Mouse (Mus musculus) hindbrain, postnatal 0 days (tissue): ENCODE measurements at regions not wholly inside any gene's neighbourhood (a gene's known extent, or its start where the extent isn't known, plus 50 kb on each side); places are given as distances from the start of the nearest gene placed in this dataset.

Experiments used
- ATAC-seq: fragments of 200-750 bp; cut with Nextera tagmentation; 2 replicates; pipeline ENCODE4 v1.8.0; 2017; ENCODE audit warnings: mild to moderate bottlenecking, moderate TSS enrichment, moderate library complexity
- DNase-seq: peaks from one replicate; pipeline ENCODE4 v3.0.0-alpha.2; 2015; ENCODE audit warnings: low spot score
- H3K27ac ChIP-seq: fragments of 300-500 bp; sonication (generic); 2 replicates; pipeline ENCODE4 v1.5.1; 2014; ENCODE audit warnings: mild to moderate bottlenecking
- H3K27me3 ChIP-seq: fragments of 300-500 bp; sonication (generic); 2 replicates; pipeline ENCODE4 v1.6.1; 2014; ENCODE audit warnings: low read length, mixed read lengths; ENCODE audit not compliant: insufficient read depth
- H3K36me3 ChIP-seq: fragments of 300-500 bp; sonication (generic); 2 replicates; pipeline ENCODE4 v1.6.1; 2014; ENCODE audit warnings: low read length, mixed read lengths; ENCODE audit not compliant: insufficient read depth
- H3K4me1 ChIP-seq: fragments of 300-500 bp; sonication (generic); 2 replicates; pipeline ENCODE4 v1.6.1; 2014; ENCODE audit warnings: antibody characterized with exemption, low read length, mixed read lengths; ENCODE audit not compliant: insufficient read depth
- H3K4me2 ChIP-seq: fragments of 300-500 bp; sonication (generic); 2 replicates; pipeline ENCODE4 v1.6.1; 2014; ENCODE audit warnings: low read depth, mild to moderate bottlenecking, low read length, moderate library complexity, mixed read lengths
- H3K4me3 ChIP-seq: fragments of 300-500 bp; sonication (generic); 2 replicates; pipeline ENCODE4 v1.5.1; 2014; ENCODE audit warnings: low read length
- H3K9ac ChIP-seq: fragments of 300-500 bp; sonication (generic); replicated peaks from 2 replicates; pipeline ENCODE4 v1.6.1; 2014; ENCODE audit warnings: mild to moderate bottlenecking, low read length, moderate library complexity, mixed read lengths
- H3K9me3 ChIP-seq: fragments of 300-500 bp; sonication (generic); 2 replicates; pipeline ENCODE4 v1.6.1; 2016; ENCODE audit warnings: low read length, mixed read lengths
- CTCF ChIP-seq: IDR thresholded peaks from 2 replicates; pipeline ENCODE4 v1.5.1; 2016; ENCODE audit warnings: antibody characterized with exemption, control low read depth, low read depth
- WGBS: fragments of 180-500 bp; shearing (Covaris S2); extraction: QIAGEN DNeasy Blood & Tissue Kit; methylation state at CpG from one replicate; pipeline ENCODE4 v1.1.7; 2014; 5-methylcytosine and 5-hydroxymethylcytosine counted together

DNA sequence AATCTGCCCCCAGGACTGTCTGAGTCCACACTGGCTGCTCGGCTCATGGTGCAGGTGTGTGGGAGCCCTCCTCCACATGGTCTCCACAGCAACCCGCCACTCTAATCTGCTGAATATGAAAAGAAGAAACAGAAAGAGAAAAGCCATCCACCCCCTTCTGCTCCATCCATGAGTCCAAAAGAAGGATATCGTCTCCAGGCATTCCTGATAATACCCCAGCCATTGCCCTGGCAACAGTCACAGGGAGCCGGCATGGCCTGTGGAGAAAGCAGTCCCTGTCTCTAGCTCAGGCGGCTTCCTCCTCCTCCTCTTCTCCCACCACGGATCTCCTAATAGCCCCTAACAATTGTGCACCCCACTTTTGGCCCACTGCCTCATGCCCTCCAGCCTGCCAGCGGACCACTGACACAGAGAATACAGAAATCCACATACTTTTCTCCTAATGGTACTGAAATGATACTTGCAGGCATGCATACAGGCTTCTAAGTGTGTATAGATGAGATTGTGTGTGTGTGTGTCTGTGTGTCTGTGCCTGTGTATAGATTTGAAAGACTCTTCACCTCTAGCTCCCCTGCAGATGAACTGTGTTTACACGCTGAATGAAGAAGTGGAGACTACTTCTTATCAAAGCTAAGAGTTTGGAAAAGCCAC lies 301.5 kb upstream of the Mpdz start:
- Histone ChIP-seq H3K4me1 (peaks cover 17% of the 10 kb centered on the region; the same call in 1 of the 2 replicates), H3K4me2 (peak overlapping the region; percentile 43), H3K9ac (no peak overlapping the region), H3K36me3 (no peaks in the 10 kb centered on the region), H3K27ac (peak overlapping the region; percentile 84), H3K27me3 (no peaks in the 10 kb centered on the region), H3K4me3 (no peak overlapping the region), H3K9me3 (no peaks in the 10 kb centered on the region)
- 12% methylated on average over 8 of the region's 8 CpGs for WGBS
- peak; percentile 96 for ATAC-seq
- DNase-seq, result peak; percentile 84
- TF ChIP-seq CTCF, result no peak

DNA sequence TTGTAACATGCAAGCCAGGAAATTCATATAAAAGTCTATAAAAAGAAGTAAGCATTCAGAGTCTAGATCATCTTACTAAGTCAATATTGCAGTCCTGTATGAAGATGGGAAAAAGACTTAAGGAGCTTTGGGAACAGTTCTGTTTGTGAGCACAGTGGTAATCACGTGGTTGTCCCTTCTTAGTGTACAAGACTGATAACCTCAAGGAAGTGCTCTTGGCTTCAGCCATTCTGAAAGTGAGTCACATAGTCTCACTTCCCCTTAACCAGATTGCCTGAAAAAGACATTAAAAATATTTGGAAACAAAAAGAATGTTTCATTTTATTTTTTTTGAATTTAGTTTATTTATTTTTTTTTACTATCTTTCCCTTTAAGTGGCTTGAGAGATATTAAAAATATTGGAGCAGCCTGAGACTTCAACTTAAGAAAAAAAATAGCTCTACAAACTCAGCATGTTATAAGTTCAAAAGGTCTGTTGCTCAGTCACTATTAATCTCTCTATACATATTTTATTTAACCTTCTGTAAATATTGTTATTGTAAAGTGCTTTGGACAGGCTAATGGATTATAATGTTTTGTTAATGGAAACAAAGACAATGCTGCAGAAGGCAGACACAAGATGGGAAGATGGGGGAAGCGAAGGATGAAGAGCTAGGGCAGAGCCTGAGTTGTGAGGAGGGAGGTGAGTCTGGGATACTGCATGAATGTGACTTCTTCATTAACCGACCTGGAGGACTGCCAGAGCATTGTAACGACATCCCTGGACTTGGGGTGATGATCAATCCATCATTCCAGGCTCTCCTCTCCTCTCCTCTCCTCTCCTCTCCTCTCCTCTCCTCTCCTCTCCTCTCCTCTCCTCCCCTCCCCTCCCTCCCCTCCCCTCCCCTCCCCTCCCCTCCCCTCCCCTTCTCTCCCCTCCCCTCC lies 300.2 kb upstream of the Mpdz start:
- no peak for TF ChIP-seq CTCF
- H3K9me3 ChIP-seq, result no peaks in the 10 kb centered on the region
- DNase-seq (peak; percentile 42), ATAC-seq (no peak)
- peaks cover 17% of the 10 kb centered on the region; the same call in 1 of the 2 replicates for H3K4me1 ChIP-seq
- 42% methylated on average over 4 of the region's 4 CpGs for WGBS
- no peaks in the 10 kb centered on the region for H3K36me3 ChIP-seq
- H3K4me3 ChIP-seq, result no peak overlapping the region
- no peak overlapping the region for H3K9ac ChIP-seq
- no peak overlapping the region for H3K27ac ChIP-seq
- no peaks in the 10 kb centered on the region for H3K27me3 ChIP-seq
- no peak overlapping the region for H3K4me2 ChIP-seq

DNA sequence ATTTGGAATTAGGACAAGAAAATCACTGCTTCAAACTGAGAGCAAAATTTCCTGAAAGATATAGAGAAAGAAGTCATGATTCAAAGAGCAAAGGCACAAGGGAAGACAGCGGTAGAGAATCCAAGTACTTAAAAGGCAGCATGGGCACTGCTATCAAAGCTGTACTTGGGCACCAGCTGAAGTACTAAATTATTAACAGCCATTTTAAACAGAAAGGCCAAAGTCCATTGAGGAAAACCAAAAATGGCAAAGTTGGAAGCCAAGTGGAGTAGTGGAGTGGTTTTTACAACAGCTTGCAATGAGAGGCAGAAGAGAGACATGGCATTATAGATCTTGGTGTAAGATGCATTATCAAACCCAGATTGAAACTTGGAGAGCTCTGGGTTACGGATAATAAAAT lies 291.8 kb upstream of the Mpdz start:
- H3K9me3 ChIP-seq, result no peaks in the 10 kb centered on the region
- WGBS, result 96% methylated on average over 2 of the region's 2 CpGs
- no peak for TF ChIP-seq CTCF
- H3K36me3 ChIP-seq, result no peaks in the 10 kb centered on the region
- no peak overlapping the region for H3K27ac ChIP-seq
- H3K4me3 ChIP-seq, result no peak overlapping the region
- no peaks in the 10 kb centered on the region for H3K4me1 ChIP-seq
- ATAC-seq, result no peak
- no peak for DNase-seq
- no peak overlapping the region for H3K4me2 ChIP-seq
- no peaks in the 10 kb centered on the region for H3K27me3 ChIP-seq
- H3K9ac ChIP-seq, result no peak overlapping the region

DNA sequence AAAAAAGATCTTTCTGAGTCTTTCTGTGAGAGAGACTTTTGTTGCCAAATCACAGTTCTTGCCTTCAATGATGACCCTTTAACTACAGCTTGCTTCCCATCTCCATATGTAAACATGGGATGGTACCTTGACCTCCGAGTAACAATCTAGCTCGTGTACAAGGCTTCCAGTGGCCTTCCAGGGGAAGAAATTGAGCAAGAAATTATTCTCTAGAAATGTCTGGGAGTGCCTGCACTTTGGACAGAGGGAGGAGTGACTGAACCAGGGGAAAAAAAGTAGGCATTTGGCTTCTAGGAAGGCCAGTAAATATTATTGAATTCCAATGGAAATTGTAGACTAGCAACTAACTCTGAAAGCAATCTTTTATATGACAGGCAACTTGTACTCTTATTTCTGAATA lies 287.8 kb upstream of the Mpdz start:
- H3K9ac ChIP-seq, result no peak overlapping the region
- ATAC-seq (no peak), DNase-seq (no peak)
- peaks cover 4% of the 10 kb centered on the region; the same call in 1 of the 2 replicates for H3K4me1 ChIP-seq
- H3K9me3 ChIP-seq, result no peaks in the 10 kb centered on the region
- H3K4me3 ChIP-seq, result no peak overlapping the region
- H3K4me2 ChIP-seq, result no peak overlapping the region
- H3K36me3 ChIP-seq, result no peaks in the 10 kb centered on the region
- H3K27me3 ChIP-seq, result no peaks in the 10 kb centered on the region
- no peak for TF ChIP-seq CTCF
- WGBS, result 90% methylated on average over 2 of the region's 2 CpGs
- no peak overlapping the region for H3K27ac ChIP-seq

DNA sequence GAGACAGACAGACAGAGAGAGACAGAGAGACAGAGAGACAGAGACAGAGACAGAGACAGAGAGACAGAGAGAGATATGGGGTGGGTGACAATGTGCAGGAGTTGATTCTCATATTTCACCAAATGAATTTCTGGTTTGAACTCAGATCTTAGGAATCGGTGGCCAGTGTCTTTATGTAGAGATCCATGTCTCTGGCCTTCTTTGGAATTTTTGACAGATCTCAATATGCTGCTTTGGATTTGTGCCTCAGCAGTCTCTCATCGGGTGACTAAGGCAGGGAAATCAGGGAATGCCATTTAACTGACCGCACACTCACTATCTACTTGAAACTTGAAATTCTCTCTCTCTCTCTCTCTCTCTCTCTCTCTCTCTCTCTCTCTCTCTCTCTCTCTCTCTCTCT lies 286.3 kb upstream of the Mpdz start:
- H3K4me3 ChIP-seq, result no peak overlapping the region
- 0 out of 2 replicates have a peak overlapping the region, but pooled peaks have one; percentile 36 for H3K27ac ChIP-seq
- no peak for TF ChIP-seq CTCF
- ATAC-seq (no peak), DNase-seq (no peak)
- 45% methylated on average over 3 of the region's 3 CpGs for WGBS
- H3K36me3 ChIP-seq, result no peaks in the 10 kb centered on the region
- H3K9ac ChIP-seq, result no peak overlapping the region
- H3K9me3 ChIP-seq, result no peaks in the 10 kb centered on the region
- H3K4me2 ChIP-seq, result no peak overlapping the region
- no peaks in the 10 kb centered on the region for H3K27me3 ChIP-seq
- peaks cover 4% of the 10 kb centered on the region; the same call in 1 of the 2 replicates for H3K4me1 ChIP-seq

DNA sequence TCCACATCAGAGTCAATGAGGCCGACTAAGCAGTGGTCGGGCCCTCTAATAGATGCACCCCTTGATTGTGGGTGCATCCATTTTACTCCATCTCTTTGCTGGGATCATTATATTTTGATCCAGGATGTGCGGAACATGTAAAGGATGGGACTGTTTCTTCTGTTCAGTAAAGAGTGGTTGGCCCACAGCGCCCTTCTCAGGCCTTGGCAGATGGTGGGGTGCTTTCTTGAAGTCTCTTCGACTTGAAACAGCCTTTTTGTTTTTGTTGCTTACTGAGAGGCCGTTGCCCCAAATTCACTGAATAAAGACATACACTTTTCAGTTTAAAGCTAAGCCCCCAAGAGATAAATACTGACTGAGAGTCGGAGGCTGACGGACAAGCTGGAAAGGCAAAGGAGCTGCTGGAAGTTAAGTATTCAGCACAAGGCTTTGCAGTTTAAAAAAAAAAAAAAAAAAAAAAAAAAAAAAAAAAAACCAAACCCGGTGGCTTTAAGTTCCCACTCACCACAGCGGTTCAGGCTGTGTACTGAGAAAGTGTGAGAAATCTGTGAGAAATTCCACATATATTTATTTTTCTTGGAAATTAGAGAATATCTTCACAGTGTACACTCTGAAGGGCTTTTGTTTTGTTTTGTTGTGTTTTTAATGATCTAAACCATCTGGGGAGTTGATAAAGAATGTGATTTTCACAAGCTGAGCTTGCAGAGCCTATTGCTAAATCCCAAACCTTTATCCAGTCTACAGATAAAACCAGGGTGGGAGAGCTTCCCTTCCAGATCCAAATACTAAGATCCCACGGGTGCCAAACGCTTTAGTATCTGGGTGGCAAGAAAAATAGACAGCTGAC lies 285.3 kb upstream of the Mpdz start:
- peak; percentile 68 for DNase-seq
- peak overlapping the region; percentile 86 for H3K27ac ChIP-seq
- H3K36me3 ChIP-seq, result no peaks in the 10 kb centered on the region
- no peaks in the 10 kb centered on the region for H3K27me3 ChIP-seq
- no peak overlapping the region for H3K4me3 ChIP-seq
- 20% methylated on average over 12 of the region's 12 CpGs for WGBS
- TF ChIP-seq CTCF, result no peak
- H3K4me2 ChIP-seq, result peak overlapping the region; percentile 39
- peak; percentile 72 for ATAC-seq
- H3K4me1 ChIP-seq, result peaks cover 4% of the 10 kb centered on the region; the same call in 1 of the 2 replicates
- H3K9me3 ChIP-seq, result no peaks in the 10 kb centered on the region
- no peak overlapping the region for H3K9ac ChIP-seq
